Mouse (Mus musculus) liver, embryonic 12.5 days (tissue): ENCODE results near the gene Adgrl2. TPM values are rescaled to one million over a fixed set of nuclear protein-coding genes. Genes with fewer than 3 reads are reported as not detected.

Experiments used
- ATAC-seq: fragments of 200-750 bp; cut with Nextera tagmentation; 2 replicates; pipeline ENCODE4 v1.8.0; 2017; ENCODE audit warnings: moderate number of reproducible peaks, mild to moderate bottlenecking, moderate library complexity
- H3K27ac ChIP-seq: fragments of 300-500 bp; sonication (generic); 2 replicates; pipeline ENCODE4 v1.5.1; 2016; ENCODE audit warnings: mild to moderate bottlenecking
- H3K27me3 ChIP-seq: fragments of 300-500 bp; sonication (generic); replicated peaks from 2 replicates; pipeline ENCODE4 v1.6.1; 2016; ENCODE audit warnings: mild to moderate bottlenecking, moderate library complexity
- H3K36me3 ChIP-seq: fragments of 300-500 bp; sonication (generic); 2 replicates; pipeline ENCODE4 v1.6.1; 2016; ENCODE audit warnings: mild to moderate bottlenecking, moderate library complexity
- H3K4me1 ChIP-seq: fragments of 300-500 bp; sonication (generic); 2 replicates; pipeline ENCODE4 v1.6.1; 2016
- H3K4me2 ChIP-seq: fragments of 300-500 bp; sonication (generic); 2 replicates; pipeline ENCODE4 v1.6.1; 2016; ENCODE audit warnings: mild to moderate bottlenecking, moderate library complexity
- H3K4me3 ChIP-seq: fragments of 300-500 bp; sonication (generic); 2 replicates; pipeline ENCODE4 v1.5.1; 2016; ENCODE audit warnings: mild to moderate bottlenecking, moderate library complexity
- H3K9ac ChIP-seq: fragments of 300-500 bp; sonication (generic); 2 replicates; pipeline ENCODE4 v1.6.1; 2016; ENCODE audit warnings: mild to moderate bottlenecking, moderate library complexity
- H3K9me3 ChIP-seq: fragments of 300-500 bp; sonication (generic); replicated peaks from 2 replicates; pipeline ENCODE4 v1.6.1; 2016; ENCODE audit warnings: mild to moderate bottlenecking, moderate library complexity
- WGBS: fragments of 180-500 bp; shearing (Covaris S2); methylation state at CpG from one replicate; pipeline ENCODE4 v1.1.7; 2016; ENCODE audit not compliant: insufficient replicate concordance; 5-methylcytosine and 5-hydroxymethylcytosine counted together
- polyA plus RNA-seq: library from polyadenylated mRNA; unstranded; fragments of >200 nt; fragmentation: Nextera tagmentation; extraction: Ambion mirVana; gene quantifications from 2 replicates; pipeline ENCODE4 v1.2.1, GENCODE M21; 2016

Gene Adgrl2
- polyA plus RNA-seq, 1 experiment from 2014 or later = 13.3 TPM

DNA sequence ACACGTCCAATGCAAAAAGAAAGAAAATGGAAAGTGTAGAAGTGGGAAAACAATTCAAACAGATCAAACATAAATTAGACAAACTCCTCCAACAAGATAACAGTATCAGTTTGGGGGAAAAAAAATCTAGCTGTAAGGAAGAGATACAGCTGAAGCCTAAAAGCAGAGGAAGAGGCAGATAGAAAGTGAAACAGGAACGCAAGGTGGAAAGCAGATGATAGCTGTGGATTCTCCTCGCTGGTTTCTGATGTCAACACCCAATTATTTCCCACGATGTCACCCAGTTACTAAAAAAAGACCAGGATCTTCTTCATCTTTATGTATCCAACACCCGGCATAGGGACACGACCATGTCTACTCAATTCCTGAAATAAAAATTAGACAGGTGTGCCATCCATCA lies 220.0 kb downstream of the Adgrl2 start:
- no peaks in the 10 kb centered on the region for H3K27me3 ChIP-seq
- H3K4me1 ChIP-seq = no peaks in the 10 kb centered on the region
- WGBS = 49% methylated on average over 6 of the region's 6 CpGs
- H3K4me3 ChIP-seq = no peak overlapping the region
- ATAC-seq = no peak
- H3K36me3 ChIP-seq = no peaks in the 10 kb centered on the region
- H3K9ac ChIP-seq = no peak overlapping the region
- no peak overlapping the region for H3K27ac ChIP-seq
- H3K4me2 ChIP-seq = no peak overlapping the region
- no peaks in the 10 kb centered on the region for H3K9me3 ChIP-seq
